Mouse (Mus musculus): Measurements from ENCODE around the gene Gm16503. TPM values are rescaled to one million over a fixed set of nuclear protein-coding genes. Genes with fewer than 3 reads are reported as not detected.

Gene Gm16503
- polyA plus RNA-seq, 1 experiment from 2014 or later: 0.18 TPM

GRCm38 (mm10) chr4:147586511-147587473, 46.8 kb downstream of the Gm16503 start:
- Histone ChIP-seq H3K4me1 (ENCODE audit: control insufficient read depth, insufficient read depth, low read length) (no peaks in the 10 kb centered on the region), H3K9me3 (ENCODE audit: control insufficient read depth, low read length) (0 out of 2 replicates have a peak, but pooled peaks cover 6% of the 10 kb centered on the region), H3K4me2 (ENCODE audit: low read depth, low read length) (no peak overlapping the region), H3K27ac (ENCODE audit: low read length) (no peak overlapping the region), H3K9ac (ENCODE audit: low read depth, low read length) (no peak overlapping the region), H3K27me3 (replicated peaks; ENCODE audit: control insufficient read depth, insufficient read depth, low read length) (no peaks in the 10 kb centered on the region), H3K36me3 (ENCODE audit: control insufficient read depth, insufficient read depth, low read length) (no peaks in the 10 kb centered on the region), H3K4me3 (ENCODE audit: low read length) (no peak overlapping the region)
- WGBS: 65% methylated on average over 1 of the region's 1 CpGs
- no peak for ATAC-seq

Other genes starting within 250 kb of the Gm16503 start
- gene Zfp988, start 234.5 kb upstream of the Gm16503 start, polyA plus RNA-seq (2015; fragmentation: Nextera tagmentation; extraction: Ambion mirVana): 0.16 and 0.24 TPM in 2 replicates
- 0.18 TPM in 1 of 2 replicates, not detected in the other for gene Zfp978, start 178.9 kb upstream of the Gm16503 start, polyA plus RNA-seq (2015; fragmentation: Nextera tagmentation; extraction: Ambion mirVana)
- 2.9 and 3.1 TPM in 2 replicates for gene Zfp982, start 47.8 kb upstream of the Gm16503 start, polyA plus RNA-seq (2015; fragmentation: Nextera tagmentation; extraction: Ambion mirVana)
- gene Zfp985, start 13.1 kb downstream of the Gm16503 start, polyA plus RNA-seq (2015; fragmentation: Nextera tagmentation; extraction: Ambion mirVana): 0.26 TPM in 2 replicates
- 1.7 and 1.9 TPM in 2 replicates for gene Zfp979, start 102.3 kb downstream of the Gm16503 start, polyA plus RNA-seq (2015; fragmentation: Nextera tagmentation; extraction: Ambion mirVana)
- not detected in 2 replicates for gene Zfp534, start 162.3 kb downstream of the Gm16503 start, polyA plus RNA-seq (2015; fragmentation: Nextera tagmentation; extraction: Ambion mirVana)